Mouse (Mus musculus): ENCODE data around the gene Gm47969. TPM values are rescaled to one million over a fixed set of nuclear protein-coding genes. Genes with fewer than 3 reads are reported as not detected.
"Not testable (repeated sequence)": the region's sequence is repeated elsewhere in the genome, so short reads cannot be mapped to it uniquely, and the experiment has no call there.

Gene Gm47969
- not detected in 2 replicates for polyA plus RNA-seq (2015; fragmentation: Nextera tagmentation; extraction: Ambion mirVana)

- Histone ChIP-seq H3K4me1 (replicated peaks; ENCODE audit: insufficient read depth, low read length) (no peaks in the 10 kb centered on the region), H3K27ac (no peak within 1 kb of the TSS), H3K9me3 (replicated peaks; ENCODE audit: low read length) (no peaks in the 10 kb centered on the region), H3K9ac (ENCODE audit: low read depth, low read length) (no peak within 1 kb of the TSS), H3K27me3 (ENCODE audit: insufficient read depth, low read length) (no peaks in the 10 kb centered on the region), H3K4me2 (ENCODE audit: low read length) (no peak within 1 kb of the TSS), H3K4me3 (replicated peaks; ENCODE audit: low read depth, low read length) (no peak within 1 kb of the TSS), H3K36me3 (ENCODE audit: insufficient read depth, low read length) (no peaks in the 10 kb centered on the region)
- 72% methylated on average over 5 of the region's 5 CpGs for WGBS
- DNase-seq (ENCODE audit: low spot score) (no peak), ATAC-seq (replicated peaks; ENCODE audit: low FRiP score, low read depth) (no peak)
- no peak for TF ChIP-seq CTCF (IDR thresholded peaks at IDR 0.05; ENCODE audit: low read depth)
Observed at GRCm38 (mm10) chr1:83044882-83045427, at the start of gene Gm47969. TSS of gene Gm47969 (plus strand) at chr1:83044932.

GRCm38 (mm10) chr1:83000306-83000705 lies 44.4 kb upstream of the Gm47969 start, which contains the start of gene Gm47959:
TSS of gene Gm47959 (plus strand) at chr1:83000548.
- not testable (repeated sequence) for DNase-seq (ENCODE audit: low spot score)

GRCm38 (mm10) chr1:83006218-83007179 lies 38.2 kb upstream of the Gm47969 start:
- WGBS = 82% methylated on average over 8 of the region's 8 CpGs
- no peak overlapping the region for H3K27ac ChIP-seq
- H3K9ac ChIP-seq (ENCODE audit: low read depth, low read length) = no peak overlapping the region
- no peaks in the 10 kb centered on the region for H3K36me3 ChIP-seq (ENCODE audit: insufficient read depth, low read length)
- no peak overlapping the region for H3K4me2 ChIP-seq (ENCODE audit: low read length)
- ATAC-seq (replicated peaks; ENCODE audit: low FRiP score, low read depth) (no peak), DNase-seq (ENCODE audit: low spot score) (no peak)
- H3K27me3 ChIP-seq (ENCODE audit: insufficient read depth, low read length) = no peaks in the 10 kb centered on the region
- H3K4me1 ChIP-seq (replicated peaks; ENCODE audit: insufficient read depth, low read length) = no peaks in the 10 kb centered on the region
- no peak for TF ChIP-seq CTCF (IDR thresholded peaks at IDR 0.05; ENCODE audit: low read depth)
- H3K4me3 ChIP-seq (replicated peaks; ENCODE audit: low read depth, low read length) = no peak overlapping the region
- H3K9me3 ChIP-seq (replicated peaks; ENCODE audit: low read length) = no peaks in the 10 kb centered on the region

More at GRCm38 (mm10) chr1:83000306-83000705, 44.4 kb upstream of the Gm47969 start, which contains the start of gene Gm47959:
- not testable (repeated sequence) for H3K27me3 ChIP-seq (ENCODE audit: insufficient read depth, low read length); H3K4me1 ChIP-seq (replicated peaks; ENCODE audit: insufficient read depth, low read length); H3K9ac ChIP-seq (ENCODE audit: low read depth, low read length); H3K27ac ChIP-seq; H3K4me3 ChIP-seq (replicated peaks; ENCODE audit: low read depth, low read length); H3K36me3 ChIP-seq (ENCODE audit: insufficient read depth, low read length); H3K9me3 ChIP-seq (replicated peaks; ENCODE audit: low read length); ATAC-seq (replicated peaks; ENCODE audit: low FRiP score, low read depth); H3K4me2 ChIP-seq (ENCODE audit: low read length)
- whole genome bisulfite sequencing = 99% methylated on average over 8 of the region's 9 CpGs

DNA sequence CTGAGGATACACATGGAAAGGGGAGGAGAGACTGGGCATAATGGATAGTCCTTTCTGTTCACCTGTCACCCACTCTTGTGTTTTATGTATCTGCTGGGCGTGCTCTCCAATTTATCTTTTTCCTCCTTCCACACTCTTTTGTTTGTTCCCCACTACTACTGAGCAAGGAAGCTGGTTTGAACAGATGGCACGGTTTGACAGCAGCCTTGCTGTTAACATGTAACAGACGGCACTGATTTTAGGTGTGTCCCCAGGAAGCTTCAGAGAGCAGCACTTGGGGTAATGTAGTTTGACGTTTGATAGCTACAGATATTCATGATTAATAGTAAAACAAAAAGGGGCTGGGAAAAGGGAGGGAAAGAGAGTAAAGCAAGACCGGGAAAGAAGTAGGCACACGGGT lies 37.3 kb upstream of the Gm47969 start:
- Histone ChIP-seq H3K9ac (ENCODE audit: low read depth, low read length) (no peak overlapping the region), H3K4me3 (replicated peaks; ENCODE audit: low read depth, low read length) (no peak overlapping the region), H3K9me3 (replicated peaks; ENCODE audit: low read length) (no peaks in the 10 kb centered on the region), H3K27me3 (ENCODE audit: insufficient read depth, low read length) (no peaks in the 10 kb centered on the region), H3K36me3 (ENCODE audit: insufficient read depth, low read length) (no peaks in the 10 kb centered on the region), H3K27ac (no peak overlapping the region), H3K4me1 (replicated peaks; ENCODE audit: insufficient read depth, low read length) (no peaks in the 10 kb centered on the region), H3K4me2 (ENCODE audit: low read length) (no peak overlapping the region)
- no peak for TF ChIP-seq CTCF (IDR thresholded peaks at IDR 0.05; ENCODE audit: low read depth)
- 60% methylated on average over 6 of the region's 6 CpGs for WGBS
- ATAC-seq (replicated peaks; ENCODE audit: low FRiP score, low read depth) (no peak), DNase-seq (ENCODE audit: low spot score) (no peak)

GRCm38 (mm10) chr1:83014477-83014876 lies 30.3 kb upstream of the Gm47969 start:
- H3K4me3 ChIP-seq (replicated peaks; ENCODE audit: low read depth, low read length) = no peak overlapping the region
- no peaks in the 10 kb centered on the region for H3K36me3 ChIP-seq (ENCODE audit: insufficient read depth, low read length)
- WGBS = 76% methylated on average over 3 of the region's 3 CpGs
- H3K27ac ChIP-seq = no peak overlapping the region
- TF ChIP-seq CTCF (IDR thresholded peaks at IDR 0.05; ENCODE audit: low read depth) = no peak
- no peaks in the 10 kb centered on the region for H3K4me1 ChIP-seq (replicated peaks; ENCODE audit: insufficient read depth, low read length)
- no peak overlapping the region for H3K9ac ChIP-seq (ENCODE audit: low read depth, low read length)
- H3K27me3 ChIP-seq (ENCODE audit: insufficient read depth, low read length) = no peaks in the 10 kb centered on the region
- H3K9me3 ChIP-seq (replicated peaks; ENCODE audit: low read length) = no peaks in the 10 kb centered on the region
- no peak for DNase-seq (ENCODE audit: low spot score)
- no peak overlapping the region for H3K4me2 ChIP-seq (ENCODE audit: low read length)
- ATAC-seq (replicated peaks; ENCODE audit: low FRiP score, low read depth) = no peak

GRCm38 (mm10) chr1:83015329-83015879 lies 29.3 kb upstream of the Gm47969 start:
- Histone ChIP-seq H3K4me1 (replicated peaks; ENCODE audit: insufficient read depth, low read length) (no peaks in the 10 kb centered on the region), H3K4me2 (ENCODE audit: low read length) (no peak overlapping the region), H3K4me3 (replicated peaks; ENCODE audit: low read depth, low read length) (no peak overlapping the region), H3K27ac (no peak overlapping the region), H3K9ac (ENCODE audit: low read depth, low read length) (no peak overlapping the region), H3K36me3 (ENCODE audit: insufficient read depth, low read length) (no peaks in the 10 kb centered on the region), H3K27me3 (ENCODE audit: insufficient read depth, low read length) (no peaks in the 10 kb centered on the region), H3K9me3 (replicated peaks; ENCODE audit: low read length) (no peaks in the 10 kb centered on the region)
- WGBS = 81% methylated on average over 10 of the region's 10 CpGs
- DNase-seq (ENCODE audit: low spot score) = no peak
- ATAC-seq (replicated peaks; ENCODE audit: low FRiP score, low read depth) = no peak
- TF ChIP-seq CTCF (IDR thresholded peaks at IDR 0.05; ENCODE audit: low read depth) = no peak

Data from kidney, postnatal 0 days (tissue).